Mouse (Mus musculus) erythroblast, embryonic 14.5 days (primary cell): ENCODE measurements around the gene Gm17334.

ENCODE experiments used
- GATA1 ChIP-seq: IDR thresholded peaks from 2 replicates; pipeline ENCODE4 v1.6.1; 2012; ENCODE audit warnings: low read length, inconsistent platforms, mixed read lengths
- TAL1 ChIP-seq: IDR thresholded peaks from 3 replicates; pipeline ENCODE4 v1.6.1; 2012; ENCODE audit warnings: low read length, inconsistent platforms, mixed read lengths

DNA sequence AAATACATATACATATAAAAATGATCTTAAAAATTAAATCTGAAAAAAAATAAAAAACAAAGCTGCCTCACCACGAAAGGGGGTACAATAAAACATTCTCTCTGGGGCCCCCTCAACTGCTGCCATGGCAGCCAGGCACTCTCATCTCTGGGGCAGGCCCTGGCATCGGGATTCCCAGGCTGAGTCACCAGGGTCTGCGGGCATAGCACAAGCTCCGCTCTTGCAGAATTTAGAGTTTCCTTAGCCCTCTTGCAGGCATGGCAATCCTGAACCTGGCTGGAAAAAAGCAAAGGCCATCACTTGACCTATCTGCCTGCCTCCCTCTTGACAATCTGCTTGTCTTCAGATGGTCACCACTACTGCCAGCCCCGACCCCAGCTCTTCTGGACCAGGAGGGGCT is 11.7 kb downstream of the Gm17334 start:
- TF ChIP-seq TAL1 (no peak), GATA1 (no peak)
